ENCODE assay signal across 15 mouse cellular contexts in the genomic region with DNA sequence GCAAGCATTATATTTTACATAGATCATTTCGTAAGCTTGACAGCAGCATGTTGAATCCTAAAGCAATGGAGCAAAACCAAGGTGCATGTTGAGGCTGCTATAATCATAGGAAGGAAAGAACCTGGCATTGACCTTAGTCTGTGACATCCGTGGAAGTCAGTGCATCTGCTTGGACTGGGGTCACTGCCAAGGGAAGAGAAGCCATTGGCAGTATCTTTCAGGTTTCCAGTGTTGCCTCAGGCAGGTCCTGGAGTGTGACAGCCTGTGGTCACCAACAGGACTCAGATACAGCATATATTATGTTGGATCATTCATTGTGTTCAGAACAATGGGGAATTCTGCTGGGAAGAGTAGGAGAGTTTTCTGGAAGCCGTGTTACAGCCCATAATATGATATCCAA.
"Had no signal": no experiment of that assay in that cellular context is flagged by ENCODE, and none has a peak within 500 bp of the region (broad histone marks: within the 10 kb centered on the region; RNA-seq: fewer than 3 reads in every experiment).

No protein-coding gene starts in this region.

- H3K4me2 ChIP-seq: limb, embryonic 15.5 days; liver, embryonic 13.5 days; lung, embryonic 15.5 days; midbrain, embryonic 11.5 days; midbrain, embryonic 15.5 days; neural tube, embryonic 13.5 days; stomach, embryonic 15.5 days had no signal

- H3K9me3 ChIP-seq: limb, embryonic 15.5 days; liver, embryonic 13.5 days; lung, embryonic 15.5 days; midbrain, embryonic 15.5 days; neural tube, embryonic 13.5 days; stomach, embryonic 15.5 days had no signal

- H3K4me1 ChIP-seq: liver, embryonic 13.5 days; lung, embryonic 15.5 days; megakaryocyte, embryonic 14.5 days; stomach, embryonic 15.5 days had no signal

- H3K27ac ChIP-seq: limb, embryonic 15.5 days; liver, embryonic 13.5 days; lung, embryonic 15.5 days; macrophage; midbrain, embryonic 15.5 days; neural tube, embryonic 13.5 days; stomach, embryonic 15.5 days had no signal

- H3K9ac ChIP-seq: limb, embryonic 15.5 days; liver, embryonic 13.5 days; liver, postnatal 0 days; lung, embryonic 15.5 days; midbrain, embryonic 15.5 days; neural tube, embryonic 13.5 days; stomach, embryonic 15.5 days had no signal

- H3K36me3 ChIP-seq: limb, embryonic 15.5 days; liver, embryonic 13.5 days; lung, embryonic 15.5 days; midbrain, embryonic 15.5 days; neural tube, embryonic 13.5 days; stomach, embryonic 15.5 days had no signal

- DNase-seq: kidney, postnatal 25 days; liver, embryonic 13.5 days; liver, postnatal 0 days; lung, postnatal 14 days; right cerebral cortex, postnatal 14 days; thymus, adult 2 months; thymus, postnatal 25 days had no signal

- H3K4me3 ChIP-seq: limb, embryonic 15.5 days; liver, embryonic 13.5 days; lung, embryonic 15.5 days; megakaryocyte, embryonic 14.5 days; midbrain, embryonic 15.5 days; neural tube, embryonic 13.5 days; stomach, embryonic 15.5 days had no signal

- H3K27me3 ChIP-seq: liver, embryonic 13.5 days; lung, embryonic 15.5 days; megakaryocyte, embryonic 14.5 days; midbrain, embryonic 15.5 days; neural tube, embryonic 13.5 days; stomach, embryonic 15.5 days had no signal

- ATAC-seq: liver, postnatal 0 days; midbrain, embryonic 15.5 days had no signal
